Comparison of ENCODE assay signal across 8 mouse cellular contexts in the genomic region with DNA sequence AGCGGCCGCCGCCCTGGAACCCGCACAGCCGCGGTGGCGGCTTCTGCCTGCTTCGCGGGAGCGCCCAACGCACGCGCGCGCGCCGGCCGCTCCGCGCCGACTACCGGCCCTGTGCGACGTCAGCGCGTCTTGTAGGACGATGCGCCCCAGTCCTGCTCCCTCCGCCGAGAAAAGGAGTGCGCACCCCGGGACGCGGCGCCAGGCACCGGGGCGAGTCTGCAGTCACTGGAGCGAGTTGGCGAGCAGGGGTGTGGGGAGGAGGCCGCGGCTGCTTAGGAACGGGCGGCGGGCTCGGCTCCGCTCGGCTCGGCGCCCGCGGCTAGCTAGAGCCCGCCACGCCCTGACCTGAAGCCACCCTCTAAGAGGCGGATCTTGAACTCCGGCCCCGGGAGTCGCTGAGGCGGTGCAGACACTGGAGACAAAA. TPM values are rescaled to one million over a fixed set of nuclear protein-coding genes. Genes with fewer than 3 reads are reported as not detected.
A peak's percentile ranks its signal among the peaks of the same experiment; 100 is the strongest.
DNase-seq lines count a peak whose midpoint lies in the region; ATAC-seq and TF ChIP-seq lines count a peak whose summit lies in the region.

A gene (minus strand): TSS at position 86 of the 424 bp plus-strand sequence.

- peaks cover 28% of the 10 kb centered on the region for H3K4me1 ChIP-seq in hindbrain, embryonic 10.5 days (replicated peaks)
- 0 out of 2 replicates have a peak, but pooled peaks cover 3% of the 10 kb centered on the region for H3K4me1 ChIP-seq in lung, postnatal 0 days (ENCODE audit: insufficient read depth, low read depth, low read length)

- peak within 1 kb of the TSS; percentile 95 for H3K4me3 ChIP-seq in hindbrain, embryonic 10.5 days
- peak within 1 kb of the TSS; percentile 97 for H3K4me3 ChIP-seq in lung, postnatal 0 days (ENCODE audit: low read depth, low read length)

- no peaks in the 10 kb centered on the region for H3K27me3 ChIP-seq in hindbrain, embryonic 10.5 days (ENCODE audit: insufficient read depth, poor library complexity, severe bottlenecking)
- no peaks in the 10 kb centered on the region for H3K27me3 ChIP-seq in lung, postnatal 0 days (replicated peaks; ENCODE audit: insufficient read depth, low read length)

- peak within 1 kb of the TSS; percentile 97 for H3K27ac ChIP-seq in hindbrain, embryonic 10.5 days
- peak within 1 kb of the TSS; percentile 94 for H3K27ac ChIP-seq in lung, postnatal 0 days (ENCODE audit: low read length)

- WGBS in hindbrain, embryonic 10.5 days, result under 1% methylated on average over 58 of the region's 58 CpGs
- 0% methylated on average over 56 of the region's 58 CpGs for WGBS in lung, postnatal 0 days

- peak; percentile 4; the same call in 1 of the 2 replicates for TF ChIP-seq CTCF in lung, postnatal 0 days (IDR thresholded peaks at IDR 0.05)

- H3K9ac ChIP-seq in lung, postnatal 0 days (replicated peaks; ENCODE audit: low read depth), result peak within 1 kb of the TSS; percentile 97

- peaks cover 3% of the 10 kb centered on the region; the same call in 1 of the 2 replicates for H3K36me3 ChIP-seq in hindbrain, embryonic 10.5 days
- H3K36me3 ChIP-seq in lung, postnatal 0 days (ENCODE audit: insufficient read depth, low read length), result no peaks in the 10 kb centered on the region

- no peak for TF ChIP-seq EP300 in lung, postnatal 0 days (IDR thresholded peaks at IDR 0.05)

- DNase-seq in MN1 (ENCODE audit: low spot score), result peak; percentile 89
- DNase-seq in cerebellum, adult 8-10 months, result peak; percentile 92
- peak; percentile 89 for DNase-seq in hindbrain, embryonic 10.5 days (ENCODE audit: low spot score)
- DNase-seq in layer of hippocampus, adult 9-11 months, result peak; percentile 89
- DNase-seq in lung, postnatal 0 days (ENCODE audit: low spot score), result peak; percentile 89
- DNase-seq in retina, adult 2 months (ENCODE audit: low read depth, low spot score), result peak; percentile 79
- peak; percentile 90 for DNase-seq in thymus, postnatal 36 days

- H3K9me3 ChIP-seq in hindbrain, embryonic 10.5 days, result no peaks in the 10 kb centered on the region
- H3K9me3 ChIP-seq in lung, postnatal 0 days (ENCODE audit: low read length), result no peaks in the 10 kb centered on the region

- H3K4me2 ChIP-seq in lung, postnatal 0 days (replicated peaks; ENCODE audit: low read depth, low read length), result peak within 1 kb of the TSS; percentile 80

- ATAC-seq in frontal cortex, adult (ENCODE audit: low TSS enrichment), result peak; percentile 89
- peak; percentile 94 for ATAC-seq in lung, postnatal 0 days

RNA-seq across cellular contexts. Expression of the gene that starts here (rescaled TPM):
- polyA plus RNA-seq in hindbrain, embryonic 10.5 days (2016; fragmentation: Nextera tagmentation; extraction: Ambion mirVana), result 14.6 and 18.8 TPM in 2 replicates
- 10.9 and 11.6 TPM in 2 replicates for polyA plus RNA-seq in lung, postnatal 0 days (2015; fragmentation: Nextera tagmentation; extraction: Ambion mirVana)

Comparison
In these comparisons a context has a peak if more than half of its experiments do, and no peak if none do; other contexts are left out.
1. Peak in every context shown above with its lines: DNase-seq, ATAC-seq, H3K4me3 ChIP-seq and H3K27ac ChIP-seq.